Mouse (Mus musculus) G1E (cell line): ENCODE measurements around the gene Itih2. TPM values are rescaled to one million over a fixed set of nuclear protein-coding genes. Genes with fewer than 3 reads are reported as not detected.
A peak's percentile ranks its signal among the peaks of the same experiment; 100 is the strongest.

ENCODE experiments used
- ATAC-seq: 2 replicates; pipeline ENCODE4 v1.8.0; 2016; ENCODE audit warnings: mild to moderate bottlenecking; ENCODE audit not compliant: insufficient number of reproducible peaks, poor library complexity, low FRiP score, severe bottlenecking; ENCODE audit errors: extremely low read depth
- DNase-seq: peaks from one replicate; pipeline ENCODE4 v3.0.0; 2012; ENCODE audit warnings: low spot score
- H3K27me3 ChIP-seq: 2 replicates; pipeline ENCODE4 v1.6.1; 2012; ENCODE audit warnings: mild to moderate bottlenecking, low read length, inconsistent platforms; ENCODE audit not compliant: insufficient read depth
- H3K36me3 ChIP-seq: replicated peaks from 2 replicates; pipeline ENCODE3; 2012; ENCODE audit warnings: mild to moderate bottlenecking, inconsistent platforms
- H3K4me1 ChIP-seq: 2 replicates; pipeline ENCODE4 v1.6.1; 2012; ENCODE audit warnings: low read depth, low read length, inconsistent platforms, mixed read lengths; ENCODE audit not compliant: insufficient read depth
- H3K4me3 ChIP-seq: 2 replicates; pipeline ENCODE4 v1.5.1; 2012; ENCODE audit warnings: low read depth, mild to moderate bottlenecking, inconsistent platforms, low read length, moderate library complexity, mixed read lengths
- H3K9me3 ChIP-seq: replicated peaks from 2 replicates; pipeline ENCODE4 v1.6.1; 2012; ENCODE audit warnings: inconsistent platforms
- CTCF ChIP-seq: IDR thresholded peaks from 2 replicates; pipeline ENCODE4 v1.5.1; 2012; ENCODE audit warnings: low read depth, low read length, inconsistent platforms, mixed read lengths
- GATA1 ChIP-seq: IDR thresholded peaks from 2 replicates; pipeline ENCODE4 v1.6.1; 2012; ENCODE audit warnings: borderline replicate concordance, low read length, inconsistent platforms, mixed read lengths
- GATA2 ChIP-seq: IDR thresholded peaks from 2 replicates; pipeline ENCODE4 v1.6.1; 2012; ENCODE audit warnings: low read depth, low read length, inconsistent platforms, borderline replicate concordance
- POLR2AphosphoS5 ChIP-seq: IDR thresholded peaks from 2 replicates; pipeline ENCODE4 v1.6.1; 2012; ENCODE audit warnings: low read depth, low read length, inconsistent platforms; ENCODE audit not compliant: insufficient replicate concordance
- TAL1 ChIP-seq: conservative IDR thresholded peaks from 2 replicates; pipeline ENCODE4 v1.6.1; 2012; ENCODE audit warnings: low read depth, low read length, inconsistent platforms, mixed read lengths
- polyA plus RNA-seq: library from polyadenylated mRNA; stranded (reverse); fragments of >175 nt; gene quantifications from 2 replicates; pipeline ENCODE4 v1.2.3, GENCODE M21; 2012
- total RNA-seq, 2 experiments: library from RNA; stranded (forward) in 1 of 2; stranded (reverse) in 1 of 2; fragments of 200-1000 nt in 1 of 2; fragments of >200 nt in 1 of 2; fragmentation: Nextera tagmentation in 1 of 2; gene quantifications; 2 replicates each; pipeline ENCODE4 v1.2.3; 2014 to 2017

The Itih2 gene
- total and polyA plus RNA-seq, 3 experiments: 0.05 TPM; not detected in 2

DNA sequence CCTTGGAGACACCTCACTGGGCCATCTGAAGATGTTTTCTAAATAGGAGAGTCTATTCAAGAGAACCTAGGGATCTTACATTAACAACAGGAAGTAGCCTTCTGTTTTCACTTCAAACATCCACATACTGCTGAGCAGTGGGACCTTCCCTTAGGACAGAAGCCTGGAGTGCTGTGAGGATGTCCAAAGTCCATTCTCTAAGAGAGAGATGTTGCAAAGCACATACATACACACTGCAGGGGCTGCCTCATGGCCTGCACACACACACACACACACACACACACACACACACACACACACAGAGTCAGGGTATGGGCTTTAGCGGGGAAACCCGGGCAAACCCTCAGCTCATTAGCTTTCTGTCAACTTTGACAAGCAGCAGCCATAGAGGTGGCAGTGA lies 30.7 kb downstream of the Itih2 start:
- Histone ChIP-seq H3K4me1 (peaks cover 4% of the 10 kb centered on the region), H3K4me3 (no peak overlapping the region), H3K27me3 (peaks cover 30% of the 10 kb centered on the region), H3K9me3 (no peaks in the 10 kb centered on the region), H3K36me3 (no peaks in the 10 kb centered on the region)
- no peak for TF ChIP-seq POLR2AphosphoS5
- TF ChIP-seq TAL1: no peak
- TF ChIP-seq GATA2: no peak
- no peak for TF ChIP-seq GATA1
- no peak for TF ChIP-seq CTCF
- ATAC-seq (no peak), DNase-seq (no peak)

DNA sequence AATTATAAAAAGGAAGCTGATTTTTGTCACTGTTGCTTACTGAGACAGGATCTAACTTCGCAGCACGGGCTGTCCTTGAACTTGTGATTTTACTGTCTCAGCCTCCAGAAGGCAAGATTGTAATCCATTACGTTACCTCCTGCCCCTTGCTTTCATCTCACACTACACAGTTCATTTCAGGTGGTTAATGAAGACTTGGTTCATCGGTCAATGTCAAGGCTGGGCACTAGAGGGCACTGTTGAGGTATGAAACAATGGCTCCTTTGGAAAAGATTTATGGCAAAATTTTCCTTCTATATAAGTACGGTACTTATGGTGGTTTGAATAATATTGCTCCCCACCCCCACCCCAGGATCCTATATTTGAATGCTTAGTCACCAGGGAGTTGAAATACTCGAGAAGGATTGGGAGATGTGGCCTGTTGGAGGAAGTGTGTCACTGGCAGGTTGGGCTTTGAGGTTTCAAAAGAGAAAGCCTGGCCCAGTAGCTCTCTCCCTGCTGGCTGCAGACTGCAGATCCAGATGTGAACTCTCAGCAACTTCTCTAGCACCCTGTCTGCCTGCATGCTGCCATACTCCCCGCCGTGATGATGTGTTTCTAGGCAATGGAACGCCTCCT lies 32.5 kb downstream of the Itih2 start:
- Histone ChIP-seq H3K4me1 (peaks cover 4% of the 10 kb centered on the region), H3K27me3 (peaks cover 25% of the 10 kb centered on the region), H3K36me3 (peaks cover 6% of the 10 kb centered on the region), H3K9me3 (no peaks in the 10 kb centered on the region), H3K4me3 (no peak overlapping the region)
- TF ChIP-seq GATA1: no peak
- TF ChIP-seq GATA2: no peak
- TF ChIP-seq POLR2AphosphoS5: no peak
- no peak for TF ChIP-seq TAL1
- peak; percentile 32; the same call in 1 of the 2 replicates for TF ChIP-seq CTCF
- DNase-seq: no peak
- no peak for ATAC-seq

DNA sequence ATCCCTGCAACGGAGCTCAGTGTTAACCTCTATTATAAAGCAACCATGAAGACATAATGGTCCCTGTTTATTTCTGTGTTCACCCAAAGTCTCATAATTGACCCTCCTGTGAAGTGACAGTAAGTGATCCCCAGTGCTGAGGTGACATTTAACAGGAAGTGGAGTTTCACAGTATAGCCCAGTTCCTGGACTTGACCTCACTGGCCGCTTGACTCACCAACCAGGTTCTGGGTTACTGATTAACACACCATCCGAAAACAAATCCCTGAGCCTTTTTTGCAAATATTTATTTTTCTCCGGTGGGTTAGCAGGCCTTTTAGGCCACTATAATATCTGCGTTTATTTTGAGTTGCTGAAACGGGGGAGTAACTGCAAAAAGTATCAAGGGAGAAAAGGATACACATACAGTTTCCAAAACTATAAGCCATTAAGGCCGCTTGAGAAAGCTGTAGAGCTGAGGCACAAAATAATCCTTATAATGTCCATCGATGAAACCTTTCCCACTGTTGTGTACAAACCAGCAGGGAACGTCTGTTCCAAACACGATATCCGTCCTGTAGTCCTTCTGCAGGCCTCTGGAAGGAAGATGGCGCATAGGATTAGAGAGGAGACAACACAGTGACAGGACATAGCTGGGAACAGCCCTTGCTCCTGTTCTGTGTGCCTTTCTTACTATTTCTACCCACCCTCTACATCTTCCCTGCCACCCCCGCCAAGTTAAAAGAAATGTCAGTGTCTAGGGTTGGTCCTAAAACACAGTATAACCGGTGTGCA lies 36.7 kb downstream of the Itih2 start:
- Histone ChIP-seq H3K27me3 (peaks cover 7% of the 10 kb centered on the region), H3K9me3 (no peaks in the 10 kb centered on the region), H3K4me1 (no peaks in the 10 kb centered on the region), H3K36me3 (peaks cover 42% of the 10 kb centered on the region), H3K4me3 (no peak overlapping the region)
- DNase-seq: no peak
- no peak for ATAC-seq
- TF ChIP-seq POLR2AphosphoS5 (no peak), TAL1 (no peak), CTCF (no peak), GATA1 (no peak), GATA2 (no peak)

DNA sequence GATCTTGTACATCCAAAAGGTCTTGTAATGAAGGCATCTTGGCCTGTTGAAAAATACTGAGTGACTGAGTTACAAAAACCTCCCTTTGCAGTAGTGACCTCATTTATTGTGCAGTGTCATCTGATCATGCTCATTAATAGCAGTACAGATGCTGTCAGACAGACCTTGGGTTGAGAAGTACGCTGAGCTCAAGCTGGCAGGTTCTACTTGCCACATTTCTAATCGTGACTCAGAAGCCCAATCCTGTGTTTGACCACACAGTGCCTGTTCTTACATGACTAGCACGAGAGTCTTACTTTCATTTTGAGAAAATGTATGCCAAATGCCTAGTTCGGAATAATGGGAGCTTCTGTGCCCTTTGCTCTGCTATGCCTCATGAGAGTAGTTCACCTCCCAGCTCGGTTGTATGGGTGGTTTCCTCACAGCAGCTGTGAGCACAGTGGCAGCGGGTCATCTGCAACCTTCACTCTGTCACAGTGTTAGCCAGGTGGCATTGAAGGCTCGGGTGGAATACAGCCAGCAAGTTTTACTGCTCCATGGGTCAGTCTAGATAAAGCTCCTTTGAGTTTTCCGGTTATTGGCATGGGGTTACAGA lies 43.8 kb downstream of the Itih2 start:
- peaks cover 93% of the 10 kb centered on the region for H3K36me3 ChIP-seq
- no peaks in the 10 kb centered on the region for H3K9me3 ChIP-seq
- TF ChIP-seq POLR2AphosphoS5 (no peak), TAL1 (no peak), CTCF (no peak), GATA2 (no peak), GATA1 (no peak)
- H3K27me3 ChIP-seq: no peaks in the 10 kb centered on the region
- peaks cover 24% of the 10 kb centered on the region for H3K4me1 ChIP-seq
- ATAC-seq: no peak
- no peak overlapping the region for H3K4me3 ChIP-seq
- DNase-seq: no peak

DNA sequence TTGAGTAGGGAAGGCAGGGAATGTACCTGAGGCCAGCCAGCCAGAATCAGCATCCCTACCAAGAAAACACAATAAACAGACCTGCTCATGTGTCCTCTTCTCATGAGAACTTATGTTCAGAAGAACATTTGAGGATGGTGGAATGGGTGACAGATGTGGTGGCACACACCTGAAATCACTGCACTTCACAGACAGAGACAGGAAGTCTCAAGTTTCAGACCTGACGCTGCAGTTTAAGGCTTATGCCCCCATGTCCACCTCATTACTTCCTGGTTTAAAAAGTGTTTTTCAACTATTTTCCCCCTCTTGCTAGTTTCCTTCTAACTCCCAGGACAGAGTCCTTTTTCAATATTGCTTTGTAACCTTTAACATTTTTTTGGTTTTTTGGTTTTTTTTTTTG lies 48.5 kb downstream of the Itih2 start:
- Histone ChIP-seq H3K4me1 (peaks cover 43% of the 10 kb centered on the region), H3K9me3 (no peaks in the 10 kb centered on the region), H3K4me3 (no peak overlapping the region), H3K36me3 (peaks cover 67% of the 10 kb centered on the region), H3K27me3 (no peaks in the 10 kb centered on the region)
- no peak for ATAC-seq
- DNase-seq: no peak
- no peak for TF ChIP-seq CTCF
- TF ChIP-seq GATA2: no peak
- TF ChIP-seq GATA1: no peak
- TF ChIP-seq POLR2AphosphoS5: no peak
- TF ChIP-seq TAL1: no peak

DNA sequence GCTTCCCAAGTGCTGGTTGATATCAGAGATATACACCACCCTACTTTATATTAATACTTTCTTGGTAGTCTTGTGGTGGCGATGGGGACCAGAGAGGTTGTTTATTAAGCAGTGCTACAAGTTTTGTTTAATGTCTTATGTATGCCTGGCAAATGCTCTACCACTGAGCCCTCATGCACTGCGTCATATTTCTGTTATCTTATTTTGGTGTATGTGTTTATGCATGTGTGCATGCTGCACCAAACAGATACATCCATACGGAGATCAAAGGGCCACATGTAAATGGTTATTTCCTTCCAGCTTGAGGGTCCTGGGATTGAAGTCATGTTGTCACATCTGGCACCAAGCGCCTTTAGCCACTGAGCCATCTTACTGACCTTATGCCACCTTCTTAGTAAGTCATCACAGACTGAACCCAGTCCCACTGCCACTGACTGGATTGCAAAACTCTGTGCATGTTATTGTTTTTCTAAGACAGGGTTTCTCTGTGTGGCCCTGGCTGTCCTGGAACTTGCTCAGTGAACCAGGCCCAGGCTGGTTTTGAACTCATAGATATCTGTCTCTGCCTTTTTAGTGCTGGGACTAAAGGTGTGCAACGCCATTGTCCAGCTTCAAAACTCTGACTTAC lies 49.6 kb downstream of the Itih2 start:
- no peak for DNase-seq
- Histone ChIP-seq H3K9me3 (no peaks in the 10 kb centered on the region), H3K27me3 (no peaks in the 10 kb centered on the region), H3K4me1 (peaks cover 47% of the 10 kb centered on the region), H3K4me3 (peak overlapping the region; percentile 99; the same call in 1 of the 2 replicates), H3K36me3 (peaks cover 62% of the 10 kb centered on the region)
- ATAC-seq: no peak
- TF ChIP-seq TAL1: no peak
- no peak for TF ChIP-seq POLR2AphosphoS5
- TF ChIP-seq CTCF: no peak
- TF ChIP-seq GATA2: no peak
- TF ChIP-seq GATA1: no peak
